Mouse (Mus musculus) fat pad, adult 2 months (tissue): ENCODE data around the gene Wnt16.
"Not testable (repeated sequence)": the region's sequence is repeated elsewhere in the genome, so short reads cannot be mapped to it uniquely, and the experiment has no call there.

Experiments
- DNase-seq: peaks from one replicate; pipeline ENCODE4 v3.0.0-alpha.2; 2011; ENCODE audit warnings: low read depth, low spot score; ENCODE audit errors: extremely low read depth

Gene Wnt16

GRCm38 (mm10) chr6:22288004-22288736, at the start of gene Wnt16:
TSS of gene Wnt16 (plus strand) at chr6:22288227.
- DNase-seq, result no peak

- DNase-seq, result peak; percentile 51
Observed at GRCm38 (mm10) chr6:22243321-22243720, 44.7 kb upstream of the Wnt16 start.

DNA sequence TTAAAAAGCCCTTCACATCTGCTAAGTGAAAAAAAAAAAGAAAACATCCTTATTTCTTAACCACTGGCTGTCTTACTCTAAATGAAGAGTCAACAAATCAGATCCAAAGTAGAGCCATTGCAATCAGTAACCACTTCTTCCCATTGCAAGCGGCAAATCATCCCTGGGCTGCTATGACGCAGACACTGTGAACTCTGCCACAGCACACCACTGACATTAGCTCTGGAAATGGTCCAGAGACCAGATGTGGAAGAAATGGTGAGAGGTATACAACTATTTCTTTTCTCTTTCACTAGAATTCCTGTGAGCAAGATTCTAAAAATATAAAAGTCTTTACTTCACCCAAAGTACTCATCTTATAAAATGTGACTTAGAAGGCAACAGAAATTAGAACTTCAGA, 41.3 kb upstream of the Wnt16 start:
- DNase-seq, result no peak

DNA sequence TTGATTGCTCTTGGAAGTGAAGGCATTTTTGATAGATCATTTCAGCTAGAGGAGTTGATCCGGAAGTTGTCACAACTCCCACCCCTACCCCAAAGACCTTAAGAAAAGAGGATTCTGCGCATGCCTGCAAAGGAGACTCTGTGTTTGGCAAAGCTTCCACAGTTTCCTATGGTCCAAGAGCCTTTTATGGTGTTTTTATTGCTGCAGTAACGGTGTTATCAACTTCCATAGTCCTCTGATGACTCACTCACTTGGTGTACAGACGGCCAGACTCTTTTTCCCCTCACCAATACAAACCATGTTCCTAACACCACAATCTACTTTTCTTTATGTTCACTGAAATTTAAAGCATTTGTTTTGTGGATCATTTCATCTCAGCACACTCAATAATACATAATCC, 29.2 kb upstream of the Wnt16 start:
- DNase-seq, result no peak

DNA sequence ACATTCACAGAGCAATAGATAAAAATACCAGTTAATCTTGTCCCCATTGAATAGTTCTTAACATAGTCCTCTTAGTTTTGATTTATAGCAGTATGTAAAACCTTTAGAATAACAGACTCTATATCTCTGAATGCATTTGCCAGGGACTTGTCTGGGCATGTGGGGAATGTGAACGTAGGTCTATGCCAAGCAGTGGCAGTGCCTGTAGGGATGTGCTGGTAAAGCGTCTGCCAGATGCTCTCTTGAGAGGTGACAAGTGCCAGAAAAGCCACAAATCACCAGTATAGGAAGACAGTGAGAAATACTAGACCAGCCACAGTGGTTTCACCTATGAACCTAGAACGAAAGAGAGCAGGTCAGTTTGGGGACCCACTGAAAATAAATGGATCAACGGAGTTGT, 25.5 kb upstream of the Wnt16 start:
- DNase-seq, result no peak

DNA sequence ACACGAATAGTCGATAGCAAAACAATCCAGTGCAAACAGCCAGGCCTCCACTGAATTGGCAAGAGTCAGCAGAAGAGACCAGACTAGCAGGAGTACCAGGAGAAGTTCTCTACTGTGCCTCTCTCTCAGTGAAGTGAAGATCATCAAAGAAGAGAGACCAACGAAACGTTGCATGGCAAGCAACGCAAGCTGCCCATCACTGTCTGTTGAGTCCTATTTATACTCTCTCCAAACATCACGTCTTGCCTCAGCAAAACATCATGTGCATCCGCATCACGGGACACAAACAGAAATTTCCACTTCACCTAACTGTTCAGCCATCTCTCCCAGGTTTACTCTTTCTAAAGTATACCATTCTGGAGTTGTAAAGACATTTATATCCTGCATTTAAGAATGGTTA, 23.9 kb upstream of the Wnt16 start:
- not testable (repeated sequence) for DNase-seq

GRCm38 (mm10) chr6:22266018-22266417, 22.0 kb upstream of the Wnt16 start:
- DNase-seq, result no peak

DNA sequence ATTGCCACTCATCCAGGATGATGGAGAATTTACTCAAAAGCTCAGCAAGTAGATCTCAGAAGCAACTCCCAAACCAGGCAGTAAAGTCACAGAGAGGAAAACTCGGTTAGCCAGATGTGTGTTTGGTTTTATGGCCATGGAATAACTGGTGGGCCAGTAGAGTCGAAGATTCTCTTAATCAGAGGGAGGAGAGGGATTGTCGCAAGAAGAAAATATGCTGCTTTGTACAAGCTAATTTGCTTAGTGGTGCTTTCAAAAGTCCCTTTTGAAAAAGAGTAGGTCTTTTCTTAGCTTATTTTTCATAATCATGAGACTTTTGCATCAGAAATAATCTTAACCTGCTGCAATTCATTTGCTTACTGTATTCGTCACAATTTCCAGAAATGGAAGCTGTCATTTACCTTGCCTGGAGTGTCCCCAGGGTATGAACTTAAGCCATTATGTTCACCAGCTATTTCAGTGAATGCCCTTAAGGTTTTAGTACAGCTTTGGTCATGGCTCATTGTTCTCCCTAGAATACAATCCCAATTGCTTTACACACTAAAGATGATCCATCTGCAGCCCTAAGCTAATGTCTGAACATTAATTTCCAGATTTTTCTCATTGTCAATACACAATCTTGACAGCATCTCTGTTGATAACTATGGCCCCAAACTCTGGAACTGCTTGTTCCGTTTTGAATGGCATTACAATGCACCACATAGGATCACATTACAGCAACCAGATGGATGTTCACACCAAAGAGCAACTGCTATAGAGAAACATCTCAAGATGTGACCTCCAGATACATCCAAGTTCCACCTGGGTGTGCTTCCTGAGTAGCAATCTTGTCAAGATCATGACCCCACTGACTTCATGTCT, 20.0 kb upstream of the Wnt16 start:
- no peak for DNase-seq

- no peak for DNase-seq
Observed at GRCm38 (mm10) chr6:22268677-22269076, 19.4 kb upstream of the Wnt16 start.

DNA sequence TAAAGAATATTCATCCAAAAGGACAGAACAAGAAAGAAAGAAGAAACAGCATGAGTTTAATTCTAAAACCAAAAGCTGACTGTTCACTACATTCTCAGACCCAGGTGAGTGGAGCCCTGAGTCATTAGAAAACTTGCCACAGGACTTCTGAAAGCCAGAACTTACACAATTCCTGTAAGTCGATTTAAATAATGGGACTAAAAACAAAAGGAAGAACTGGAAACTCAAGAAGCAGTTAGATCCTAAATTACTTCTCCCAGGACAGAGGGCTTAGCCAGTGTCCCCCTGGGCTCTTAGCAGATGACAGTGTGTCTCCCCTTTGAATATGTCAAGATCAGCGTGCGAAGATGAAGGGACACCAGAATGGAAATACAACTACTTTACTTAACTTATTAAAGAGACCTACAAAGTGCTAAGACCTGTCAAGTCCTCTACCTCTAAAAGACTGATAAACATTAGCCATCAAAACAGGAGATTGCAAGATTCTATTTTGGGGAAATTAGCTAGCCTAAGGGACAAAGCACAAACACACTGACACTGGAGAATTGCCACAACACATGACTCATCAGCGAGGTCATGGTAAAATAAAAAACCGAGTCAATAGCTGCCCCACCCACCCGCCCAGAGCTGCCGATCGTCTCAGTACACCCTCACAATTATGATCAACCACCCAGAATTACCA, 18.0 kb upstream of the Wnt16 start:
- no peak for DNase-seq

- no peak for DNase-seq
Observed at GRCm38 (mm10) chr6:22277941-22278340, 10.1 kb upstream of the Wnt16 start.

DNA sequence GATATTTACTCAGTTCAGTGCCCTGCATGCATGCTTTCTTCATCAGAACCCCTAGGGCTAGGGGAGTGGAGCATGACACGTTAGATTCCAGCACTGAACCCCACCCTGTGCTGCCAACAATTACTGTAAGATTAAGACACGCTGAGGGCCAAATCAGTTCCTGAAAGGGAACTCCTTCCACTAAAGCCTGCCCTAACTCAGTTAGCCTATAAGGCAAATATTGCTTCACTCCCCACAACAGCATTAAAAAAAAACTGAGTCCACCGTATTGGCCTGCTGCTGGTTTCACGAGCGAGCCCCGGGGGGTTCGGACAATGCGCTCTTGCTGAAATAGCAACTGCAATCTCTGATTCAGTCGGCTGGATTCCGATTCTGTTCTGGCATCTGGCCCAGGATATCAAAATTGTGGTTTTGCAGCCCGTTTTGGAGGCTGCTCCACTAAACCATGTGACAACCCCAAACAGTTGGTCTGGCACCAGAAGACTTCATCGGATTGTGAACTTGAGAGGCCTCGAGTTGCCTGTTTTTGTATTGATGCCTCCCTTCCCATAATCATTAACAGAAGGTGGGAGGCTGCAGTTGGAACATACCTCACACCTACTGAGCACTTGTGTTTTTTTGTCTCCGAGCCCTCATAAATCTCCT, 7.7 kb upstream of the Wnt16 start:
- DNase-seq, result no peak

- no peak for DNase-seq
Observed at GRCm38 (mm10) chr6:22282405-22282804, 5.6 kb upstream of the Wnt16 start.

DNA sequence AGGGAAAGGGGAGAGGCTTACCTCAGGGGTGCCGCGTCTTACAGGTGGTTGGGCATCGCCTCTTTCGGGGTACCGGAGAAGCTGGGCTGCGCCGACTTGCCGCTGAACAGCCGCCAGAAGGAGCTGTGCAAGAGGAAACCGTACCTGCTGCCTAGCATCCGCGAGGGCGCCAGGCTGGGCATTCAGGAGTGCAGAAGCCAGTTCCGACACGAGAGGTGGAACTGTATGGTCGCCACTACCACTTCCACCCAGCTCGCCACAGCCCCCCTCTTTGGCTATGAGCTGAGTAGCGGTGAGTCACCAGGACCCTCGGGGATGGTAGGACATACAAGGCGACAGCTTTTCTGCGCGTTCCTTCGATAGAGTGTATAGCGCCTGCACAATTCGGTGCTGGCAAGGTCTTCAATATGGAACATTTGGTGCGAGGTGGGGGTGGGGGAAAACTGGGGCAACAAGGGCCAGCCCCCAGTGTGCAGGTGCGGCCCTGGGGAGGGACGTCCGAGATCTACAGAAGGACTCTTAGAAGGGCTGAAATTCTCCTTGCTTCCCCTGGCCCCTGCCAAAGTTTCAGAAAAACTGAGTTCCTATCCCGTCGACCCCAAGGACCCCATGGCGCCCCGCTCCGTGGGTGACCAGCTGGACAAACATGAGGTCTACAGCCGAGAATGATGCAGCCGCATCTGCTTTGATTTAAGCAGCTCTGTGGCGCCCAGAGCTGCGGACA, 872 bp downstream of the Wnt16 start:
- no peak for DNase-seq

DNA sequence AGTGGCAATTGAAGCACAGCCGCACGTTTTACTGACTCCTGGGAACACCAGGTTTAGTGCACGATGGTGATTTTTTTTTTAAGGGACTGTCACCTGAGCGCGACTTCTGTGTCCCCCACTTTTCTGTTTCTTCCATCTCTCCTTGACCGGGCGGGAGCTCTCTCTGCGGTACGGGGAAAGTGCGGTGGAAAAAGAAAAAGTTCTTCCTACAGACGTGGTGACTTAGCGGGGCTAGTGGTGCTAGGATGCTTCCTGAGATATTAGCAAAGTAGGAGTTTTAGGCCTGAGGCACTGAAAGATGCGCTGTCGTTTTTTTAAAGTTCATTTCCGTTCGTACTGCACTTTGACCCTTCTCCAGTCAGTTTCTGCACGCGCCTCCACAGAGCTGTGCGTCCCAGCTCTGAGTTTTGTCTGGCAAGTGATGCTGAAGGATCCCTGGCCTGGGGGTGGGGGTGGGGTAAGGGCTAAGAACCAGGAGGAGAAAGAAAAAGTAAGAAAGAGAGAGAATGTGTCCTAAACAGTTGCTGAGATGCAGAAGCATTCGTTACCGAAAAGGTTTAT, 1.5 kb downstream of the Wnt16 start:
- no peak for DNase-seq

DNA sequence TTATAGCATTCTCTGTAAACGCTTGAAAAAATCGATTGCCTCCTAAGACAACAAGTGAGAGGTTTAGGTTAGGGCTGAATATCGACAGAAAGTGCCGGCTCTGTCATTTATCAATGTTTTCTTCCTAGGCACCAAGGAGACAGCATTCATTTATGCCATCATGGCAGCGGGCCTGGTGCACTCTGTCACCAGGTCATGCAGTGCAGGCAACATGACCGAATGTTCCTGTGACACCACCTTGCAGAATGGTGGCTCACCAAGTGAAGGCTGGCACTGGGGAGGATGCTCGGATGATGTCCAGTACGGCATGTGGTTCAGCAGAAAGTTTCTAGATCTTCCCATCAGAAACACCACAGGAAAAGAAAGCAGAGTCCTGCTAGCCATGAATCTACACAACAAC, 2.8 kb downstream of the Wnt16 start:
- no peak for DNase-seq

- DNase-seq, result no peak
Observed at GRCm38 (mm10) chr6:22292056-22292455, 4.0 kb downstream of the Wnt16 start.

GRCm38 (mm10) chr6:22293922-22294321, 5.9 kb downstream of the Wnt16 start:
- no peak for DNase-seq

- no peak for DNase-seq
Observed at GRCm38 (mm10) chr6:22297028-22297427, 9.0 kb downstream of the Wnt16 start.

- DNase-seq, result no peak
Observed at GRCm38 (mm10) chr6:22298059-22298458, 10.0 kb downstream of the Wnt16 start.
